19 mouse cellular contexts compared by ENCODE assay signal in genomic region chr2:27604588-27604987, GRCm38 (mm10).
DNase-seq lines count a peak whose midpoint lies in the region; ATAC-seq lines count a peak whose summit lies in the region.
"Had no signal": no experiment of that assay in that cellular context is flagged by ENCODE, and none has a peak within 500 bp of the region (broad histone marks: within the 10 kb centered on the region; RNA-seq: fewer than 3 reads in every experiment).

No protein-coding gene starts in this region.

- H3K9me3 ChIP-seq in megakaryocyte, embryonic 14.5 days = no peaks in the 10 kb centered on the region
- H3K9me3 ChIP-seq: forebrain, embryonic 13.5 days; heart, embryonic 13.5 days; lung, embryonic 15.5 days; neural tube, embryonic 15.5 days had no signal

- H3K27me3 ChIP-seq in megakaryocyte, embryonic 14.5 days (replicated peaks) = peaks cover 82% of the 10 kb centered on the region
- H3K27me3 ChIP-seq: lung, embryonic 15.5 days had no signal

- peak overlapping the region; percentile 82 for H3K4me3 ChIP-seq in megakaryocyte, embryonic 14.5 days (replicated peaks)
- H3K4me3 ChIP-seq: forebrain, embryonic 13.5 days; heart, embryonic 13.5 days; lung, embryonic 15.5 days; neural tube, embryonic 15.5 days had no signal

- peak; percentile 33 to 43 for DNase-seq in cerebellum, postnatal 10 days
- no peak for DNase-seq in cerebellum, postnatal 4 days (ENCODE audit: low spot score in 2 of 2)
- DNase-seq in kidney, postnatal 10 days = no peak
- DNase-seq: cerebellum, adult 11 months; cerebellum, postnatal 14 days; heart, adult 11 months; heart, postnatal 4 days; kidney, adult 11 months; thymus, adult 2 months had no signal

- no peak for ATAC-seq in megakaryocyte, adult 5-6 weeks (ENCODE audit: poor library complexity, severe bottlenecking)
- 0 out of 2 replicates have a peak, but pooled peaks have one; percentile 29 for ATAC-seq in common myeloid progenitor, adult 5-6 weeks (replicated peaks; ENCODE audit: low read depth, poor library complexity, severe bottlenecking)
- no peak for ATAC-seq in erythroid progenitor cell, adult 5-6 weeks (replicated peaks; ENCODE audit: low FRiP score, poor library complexity, severe bottlenecking)
- ATAC-seq: activated CD4-positive, CD25-positive, alpha-beta regulatory T cell, adult 4 months; forebrain, embryonic 13.5 days; midbrain, embryonic 16.5 days had no signal

- H3K36me3 ChIP-seq in megakaryocyte, embryonic 14.5 days (replicated peaks; ENCODE audit: low read length) = no peaks in the 10 kb centered on the region
- H3K36me3 ChIP-seq: heart, embryonic 13.5 days; lung, embryonic 15.5 days; neural tube, embryonic 15.5 days had no signal

- H3K4me1 ChIP-seq in megakaryocyte, embryonic 14.5 days = peaks cover 6% of the 10 kb centered on the region

Comparison
In these comparisons a context has a peak if more than half of its experiments do, and no peak if none do; other contexts are left out.
1. DNase-seq: peak in cerebellum, postnatal 10 days (2 of 2); none in cerebellum, postnatal 4 days (0 of 2) and kidney, postnatal 10 days (single experiment).